Mouse (Mus musculus) gonadal fat pad, adult 2 months (tissue): ENCODE measurements at regions not wholly inside any gene's neighbourhood (a gene's known extent, or its start where the extent isn't known, plus 50 kb on each side); places are given as distances from the start of the nearest gene placed in this dataset.
"Not testable (repeated sequence)": the region's sequence is repeated elsewhere in the genome, so short reads cannot be mapped to it uniquely, and the experiment has no call there.

ENCODE experiments used
- DNase-seq: peaks from one replicate; pipeline ENCODE4 v3.0.0-alpha.2; 2012; ENCODE audit warnings: low read depth

GRCm38 (mm10) chr11:111957721-111958287 is 824.2 kb upstream of the Sox9 start:
- DNase-seq: peak; percentile 75

- no peak for DNase-seq
Measured at GRCm38 (mm10) chr11:111961047-111961837, 820.8 kb upstream of the Sox9 start.

- DNase-seq: no peak
Measured at GRCm38 (mm10) chr11:111961846-111962245, 820.2 kb upstream of the Sox9 start.

GRCm38 (mm10) chr11:111964066-111964465 is 818.0 kb upstream of the Sox9 start:
- no peak for DNase-seq

- no peak for DNase-seq
Measured at GRCm38 (mm10) chr11:111966401-111966800, 815.6 kb upstream of the Sox9 start.

GRCm38 (mm10) chr11:111971001-111971400 is 811.0 kb upstream of the Sox9 start:
- no peak for DNase-seq

GRCm38 (mm10) chr11:111978667-111979066 is 803.4 kb upstream of the Sox9 start:
- peak; percentile 71 for DNase-seq

- no peak for DNase-seq
Measured at GRCm38 (mm10) chr11:111996395-111996794, 785.6 kb upstream of the Sox9 start.

GRCm38 (mm10) chr11:112010848-112011247 is 771.2 kb upstream of the Sox9 start:
- not testable (repeated sequence) for DNase-seq

GRCm38 (mm10) chr11:112017906-112018305 is 764.1 kb upstream of the Sox9 start:
- no peak for DNase-seq

- no peak for DNase-seq
Measured at GRCm38 (mm10) chr11:112028031-112028430, 754.0 kb upstream of the Sox9 start.

- no peak for DNase-seq
Measured at GRCm38 (mm10) chr11:112038741-112039140, 743.3 kb upstream of the Sox9 start.

- DNase-seq: no peak
Measured at GRCm38 (mm10) chr11:112044455-112044854, 737.6 kb upstream of the Sox9 start.

- no peak for DNase-seq
Measured at GRCm38 (mm10) chr11:112045353-112045752, 736.7 kb upstream of the Sox9 start.

- DNase-seq: no peak
Measured at GRCm38 (mm10) chr11:112050362-112050761, 731.7 kb upstream of the Sox9 start.

GRCm38 (mm10) chr11:112055591-112055990 is 726.4 kb upstream of the Sox9 start:
- no peak for DNase-seq

GRCm38 (mm10) chr11:112067176-112067575 is 714.8 kb upstream of the Sox9 start:
- DNase-seq: no peak

- DNase-seq: no peak
Measured at GRCm38 (mm10) chr11:112068821-112069220, 713.2 kb upstream of the Sox9 start.

GRCm38 (mm10) chr11:112071571-112071970 is 710.5 kb upstream of the Sox9 start:
- DNase-seq: no peak

GRCm38 (mm10) chr11:112081386-112081785 is 700.6 kb upstream of the Sox9 start:
- DNase-seq: peak; percentile 47

GRCm38 (mm10) chr11:112083019-112083418 is 699.0 kb upstream of the Sox9 start:
- DNase-seq: no peak

GRCm38 (mm10) chr11:112092168-112092567 is 689.9 kb upstream of the Sox9 start:
- DNase-seq: no peak

- no peak for DNase-seq
Measured at GRCm38 (mm10) chr11:112095009-112095408, 687.0 kb upstream of the Sox9 start.
